Mouse (Mus musculus) liver, embryonic 13.5 days (tissue): Measurements from ENCODE around the gene Homer1. TPM values are rescaled to one million over a fixed set of nuclear protein-coding genes. Genes with fewer than 3 reads are reported as not detected.

Source experiments
- polyA plus RNA-seq: library from polyadenylated mRNA; unstranded; fragments of >200 nt; fragmentation: Nextera tagmentation; extraction: Ambion mirVana; gene quantifications from 2 replicates; pipeline ENCODE4 v1.2.1, GENCODE M21; 2015

Homer1 gene
- polyA plus RNA-seq, 1 experiment from 2014 or later: 2.3 TPM

Other genes with a start within 250 kb of the Homer1 start
- 0.01 and 0.02 TPM in 2 replicates for gene Cmya5, start 154.9 kb upstream of the Homer1 start, polyA plus RNA-seq
- gene Tent2, start 107.2 kb upstream of the Homer1 start, polyA plus RNA-seq: 32.2 and 41.0 TPM in 2 replicates
- 2.3 and 2.7 TPM in 2 replicates for gene Jmy, start 200.2 kb downstream of the Homer1 start, polyA plus RNA-seq